Mouse (Mus musculus) ES-E14 (cell line): ENCODE results near the gene Gstm2.

Source experiments
- CHD2 ChIP-seq: IDR thresholded peaks from 2 replicates; pipeline ENCODE4 v1.6.1; 2014; ENCODE audit warnings: mild to moderate bottlenecking, low read depth, low read length, inconsistent platforms
- HCFC1 ChIP-seq: IDR thresholded peaks from 2 replicates; pipeline ENCODE4 v1.6.1; 2012; ENCODE audit warnings: low read length, inconsistent platforms, borderline replicate concordance; ENCODE audit not compliant: insufficient read depth
- MAFK ChIP-seq: IDR thresholded peaks from 2 replicates; pipeline ENCODE4 v1.6.1; 2014; ENCODE audit warnings: mild to moderate bottlenecking, low read depth, low read length, inconsistent platforms; ENCODE audit not compliant: insufficient read depth
- ZC3H11A ChIP-seq: IDR thresholded peaks from 2 replicates; pipeline ENCODE4 v1.6.1; 2012; ENCODE audit warnings: low read depth, mild to moderate bottlenecking, inconsistent platforms, low read length, borderline replicate concordance
- ZNF384 ChIP-seq: IDR thresholded peaks from 2 replicates; pipeline ENCODE4 v1.6.1; 2012; ENCODE audit warnings: low read depth, low read length, inconsistent platforms

GRCm38 (mm10) chr3:108017473-108018189 lies 31.4 kb upstream of the Gstm2 start, which contains the start of gene Gstm1:
- TF ChIP-seq ZC3H11A (no peak), MAFK (no peak), HCFC1 (no peak), CHD2 (no peak), ZNF384 (no peak)
